In the genomic region with DNA sequence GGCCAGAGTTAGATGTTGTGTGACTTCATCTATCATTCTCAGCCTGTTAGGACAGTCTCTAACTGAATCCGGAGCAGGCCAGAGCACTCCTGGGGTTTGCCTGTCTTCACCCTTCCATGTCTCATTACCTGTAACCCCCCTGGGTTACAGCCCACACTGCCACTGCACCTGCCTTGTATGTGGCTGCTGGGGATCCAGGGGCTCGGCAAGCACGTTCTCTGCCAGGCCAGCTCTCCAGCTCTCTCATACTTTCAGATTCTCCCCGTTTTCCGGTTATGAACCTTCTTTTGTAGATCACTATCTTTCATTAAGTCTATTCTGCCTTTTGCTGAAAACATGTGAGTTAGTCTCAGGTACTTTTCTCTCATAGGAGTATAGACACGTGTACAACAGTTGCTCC, we compare ENCODE assay signal across 10 mouse cellular contexts. TPM values are rescaled to one million over a fixed set of nuclear protein-coding genes. Genes with fewer than 3 reads are reported as not detected.
A peak's percentile ranks its signal among the peaks of the same experiment; 100 is the strongest.
DNase-seq lines count a peak whose midpoint lies in the region; TF ChIP-seq lines count a peak whose summit lies in the region.
"Had no signal": no experiment of that assay in that cellular context is flagged by ENCODE, and none has a peak within 500 bp of the region (broad histone marks: within the 10 kb centered on the region; RNA-seq: fewer than 3 reads in every experiment).

No protein-coding gene starts in this region.

- no peaks in the 10 kb centered on the region for H3K9me3 ChIP-seq in heart, embryonic 10.5 days

- no peak for TF ChIP-seq EP300 in heart, adult 2 months (IDR thresholded peaks at IDR 0.05; ENCODE audit: insufficient read depth, low read depth, low read length)

- no peak overlapping the region for H3K9ac ChIP-seq in heart, adult 2 months (ENCODE audit: low read depth, low read length)

- intact Hi-C loops in heart, adult 2 months (cut with DNase I) = loop anchor here (5.0 kb wide), 2 partner anchors 65 to 75 kb away; a partner anchor contains a TSS

- TF ChIP-seq CTCF in heart, adult 2 months (IDR thresholded peaks at IDR 0.05) = no peak
- TF ChIP-seq CTCF in bone marrow, adult 2 months (IDR thresholded peaks at IDR 0.05; ENCODE audit: control insufficient read depth, insufficient read depth, low read length) = no peak

- no peak overlapping the region for H3K4me3 ChIP-seq in heart, embryonic 10.5 days
- H3K4me3 ChIP-seq in heart, adult 2 months = no peak overlapping the region
- H3K4me3 ChIP-seq in bone marrow, adult 2 months (replicated peaks; ENCODE audit: control insufficient read depth, low read depth, low read length) = peak overlapping the region; percentile 52

- 83% methylated on average over 6 of the region's 6 CpGs for WGBS in heart, embryonic 10.5 days
- 74% methylated on average over 6 of the region's 6 CpGs for WGBS in heart, adult 2 months
- 43% methylated on average over 6 of the region's 6 CpGs for whole genome bisulfite sequencing in bone marrow, adult 2 months

- no peaks in the 10 kb centered on the region for H3K27me3 ChIP-seq in heart, embryonic 10.5 days (ENCODE audit: insufficient read depth, poor library complexity, severe bottlenecking)
- no peaks in the 10 kb centered on the region for H3K27me3 ChIP-seq in heart, adult 2 months (ENCODE audit: control insufficient read depth, insufficient read depth, low read length)

- no peak for TF ChIP-seq POLR2A in heart, adult 2 months (IDR thresholded peaks at IDR 0.05; ENCODE audit: insufficient read depth, low read depth, low read length)
- TF ChIP-seq POLR2A in bone marrow, adult 2 months (IDR thresholded peaks at IDR 0.05; ENCODE audit: borderline replicate concordance, control insufficient read depth, low read depth, low read length) = no peak

- no peaks in the 10 kb centered on the region for H3K79me2 ChIP-seq in heart, adult 2 months (replicated peaks; ENCODE audit: control insufficient read depth, insufficient read depth, low read length)

- no peak overlapping the region for H3K27ac ChIP-seq in heart, embryonic 10.5 days
- no peak overlapping the region; the same call in 1 of the 2 replicates for H3K27ac ChIP-seq in heart, adult 2 months
- peak overlapping the region; percentile 67; the same call in 1 of the 2 replicates for H3K27ac ChIP-seq in bone marrow, adult 2 months (ENCODE audit: control insufficient read depth, insufficient read depth, low read depth, low read length, poor library complexity)
- H3K27ac ChIP-seq: hindbrain, postnatal 0 days had no signal

- H3K4me1 ChIP-seq in heart, embryonic 10.5 days = no peaks in the 10 kb centered on the region; the same call in 1 of the 2 replicates
- no peaks in the 10 kb centered on the region; the same call in none of the 2 replicates for H3K4me1 ChIP-seq in heart, adult 2 months (ENCODE audit: control insufficient read depth, insufficient read depth, low read length)
- H3K4me1 ChIP-seq in bone marrow, adult 2 months (ENCODE audit: control insufficient read depth, insufficient read depth, low read length) = peaks cover 3% of the 10 kb centered on the region

- peak; percentile 56 for DNase-seq in heart, embryonic 10.5 days (ENCODE audit: low spot score)
- DNase-seq in heart, adult 2 months = no peak
- peak; percentile 20 for DNase-seq in 416B (ENCODE audit: low read depth)
- peak; percentile 46 for DNase-seq in naive thymus-derived CD4-positive, alpha-beta T cell, adult 2 months (ENCODE audit: low read depth)
- no peak for DNase-seq in ovary, postnatal 14 days (ENCODE audit: low spot score)
- no peak for DNase-seq in adrenal gland, postnatal 36 days
- DNase-seq in testis, postnatal 14 days (ENCODE audit: low spot score) = no peak
- DNase-seq: kidney, postnatal 10 days had no signal

- peaks cover 33% of the 10 kb centered on the region for H3K36me3 ChIP-seq in heart, embryonic 10.5 days
- peaks cover 2% of the 10 kb centered on the region; the same call in 1 of the 2 replicates for H3K36me3 ChIP-seq in heart, adult 2 months (ENCODE audit: control insufficient read depth, insufficient read depth, low read length)

RNA-seq across cellular contexts. Expression of a gene that starts 2.0 kb away (rescaled TPM):
- polyA plus RNA-seq in heart, embryonic 10.5 days (2016; fragmentation: Nextera tagmentation; extraction: Ambion mirVana) = 15.9 and 18.5 TPM in 2 replicates
- 1 to 10 TPM; 2.0 to 2.1 TPM for total RNA-seq in heart, adult 2 months (2021)
- 0.84 and 1.7 TPM in 2 replicates for polyA plus RNA-seq in heart, adult 2 months (2012; rRNA removed)
- polyA plus RNA-seq in bone marrow, adult 2 months (2011; ENCODE audit: insufficient read depth, insufficient read length, low replicate concordance, missing spikeins) = 17.1 and 18.4 TPM in 2 replicates
- total RNA-seq in adrenal gland, postnatal 36 days (2021) = 1 to 10 TPM; 5.7 to 5.9 TPM

Comparison
In these comparisons a context has a peak if more than half of its experiments do, and no peak if none do; other contexts are left out.
1. DNase-seq: peak in heart, embryonic 10.5 days (single experiment), 416B (single experiment) and naive thymus-derived CD4-positive, alpha-beta T cell, adult 2 months (single experiment); none in heart, adult 2 months (0 of 2), ovary, postnatal 14 days (single experiment), adrenal gland, postnatal 36 days (0 of 2) and testis, postnatal 14 days (single experiment).